Mouse (Mus musculus) heart, embryonic 10.5 days (tissue): ENCODE measurements around the gene Stx5a. TPM values are rescaled to one million over a fixed set of nuclear protein-coding genes. Genes with fewer than 3 reads are reported as not detected.
"Not testable (repeated sequence)": the region's sequence is repeated elsewhere in the genome, so short reads cannot be mapped to it uniquely, and the experiment has no call there.

Source experiments
- DNase-seq: peaks from one replicate; pipeline ENCODE4 v3.0.0-alpha.2; 2017; ENCODE audit warnings: low spot score
- H3K27ac ChIP-seq: fragments of 300-500 bp; sonication (generic); 2 replicates; pipeline ENCODE4 v1.5.1; 2016; ENCODE audit warnings: mild to moderate bottlenecking
- H3K27me3 ChIP-seq: fragments of 300-500 bp; sonication (generic); 2 replicates; pipeline ENCODE4 v1.6.1; 2016; ENCODE audit warnings: mild to moderate bottlenecking; ENCODE audit not compliant: poor library complexity, insufficient read depth, severe bottlenecking
- H3K36me3 ChIP-seq: fragments of 300-500 bp; sonication (generic); 2 replicates; pipeline ENCODE4 v1.6.1; 2016; ENCODE audit warnings: mild to moderate bottlenecking, moderate library complexity
- H3K4me1 ChIP-seq: fragments of 300-500 bp; sonication (generic); 2 replicates; pipeline ENCODE4 v1.6.1; 2016; ENCODE audit warnings: mild to moderate bottlenecking
- H3K4me3 ChIP-seq: fragments of 300-500 bp; sonication (generic); 2 replicates; pipeline ENCODE4 v1.5.1; 2016; ENCODE audit warnings: mild to moderate bottlenecking, moderate library complexity
- H3K9me3 ChIP-seq: fragments of 300-500 bp; sonication (generic); 2 replicates; pipeline ENCODE4 v1.6.1; 2016; ENCODE audit warnings: mild to moderate bottlenecking, moderate library complexity
- WGBS: fragments of 180-500 bp; shearing (Covaris S2); methylation state at CpG from one replicate; pipeline ENCODE4 v1.1.7; 2016; 5-methylcytosine and 5-hydroxymethylcytosine counted together
- polyA plus RNA-seq: library from polyadenylated mRNA; unstranded; fragments of >200 nt; fragmentation: Nextera tagmentation; extraction: Ambion mirVana; gene quantifications from 2 replicates; pipeline ENCODE4 v1.2.1, GENCODE M21; 2016

The Stx5a gene
- polyA plus RNA-seq, 1 experiment from 2014 or later: 91.1 TPM

GRCm38 (mm10) chr19:8711506-8711905 lies 29.7 kb upstream of the Stx5a start:
- H3K4me1 ChIP-seq: peaks cover 18% of the 10 kb centered on the region
- peaks cover 56% of the 10 kb centered on the region for H3K36me3 ChIP-seq
- 0 out of 2 replicates have a peak overlapping the region, but pooled peaks have one; percentile 97 for H3K27ac ChIP-seq
- peak overlapping the region; percentile 88; the same call in 1 of the 2 replicates for H3K4me3 ChIP-seq
- H3K27me3 ChIP-seq: no peaks in the 10 kb centered on the region
- no peak for DNase-seq
- 83% methylated on average over 4 of the region's 4 CpGs for WGBS
- no peaks in the 10 kb centered on the region for H3K9me3 ChIP-seq

GRCm38 (mm10) chr19:8711949-8712869 lies 29.0 kb upstream of the Stx5a start:
- H3K4me1 ChIP-seq: peaks cover 18% of the 10 kb centered on the region
- peaks cover 50% of the 10 kb centered on the region for H3K36me3 ChIP-seq
- H3K9me3 ChIP-seq: no peaks in the 10 kb centered on the region
- no peaks in the 10 kb centered on the region for H3K27me3 ChIP-seq
- 57% methylated on average over 10 of the region's 10 CpGs for WGBS
- peak overlapping the region; percentile 88 for H3K4me3 ChIP-seq
- no peak for DNase-seq
- peak overlapping the region; percentile 97 for H3K27ac ChIP-seq

GRCm38 (mm10) chr19:8712870-8713305 lies 28.3 kb upstream of the Stx5a start:
- Histone ChIP-seq H3K36me3 (peaks cover 44% of the 10 kb centered on the region), H3K27ac (peak overlapping the region; percentile 97), H3K9me3 (no peaks in the 10 kb centered on the region), H3K27me3 (no peaks in the 10 kb centered on the region), H3K4me1 (peaks cover 18% of the 10 kb centered on the region), H3K4me3 (peak overlapping the region; percentile 88)
- DNase-seq: peak; percentile 94
- 0% methylated on average over 13 of the region's 13 CpGs for WGBS

- no peaks in the 10 kb centered on the region for H3K27me3 ChIP-seq
- WGBS: under 1% methylated on average over 51 of the region's 51 CpGs
- H3K4me1 ChIP-seq: peaks cover 18% of the 10 kb centered on the region
- peak overlapping the region; percentile 97 for H3K27ac ChIP-seq
- H3K9me3 ChIP-seq: no peaks in the 10 kb centered on the region
- peak overlapping the region; percentile 88 for H3K4me3 ChIP-seq
- peaks cover 38% of the 10 kb centered on the region for H3K36me3 ChIP-seq
- peak; percentile 96 for DNase-seq
Measured at GRCm38 (mm10) chr19:8713306-8713996, 27.8 kb upstream of the Stx5a start.

GRCm38 (mm10) chr19:8713997-8714652 lies 27.1 kb upstream of the Stx5a start:
- WGBS: 7% methylated on average over 13 of the region's 13 CpGs
- peak overlapping the region; percentile 88 for H3K4me3 ChIP-seq
- H3K27me3 ChIP-seq: no peaks in the 10 kb centered on the region
- peak overlapping the region; percentile 97 for H3K27ac ChIP-seq
- H3K4me1 ChIP-seq: peaks cover 18% of the 10 kb centered on the region
- no peak for DNase-seq
- H3K36me3 ChIP-seq: peaks cover 32% of the 10 kb centered on the region
- no peaks in the 10 kb centered on the region for H3K9me3 ChIP-seq

GRCm38 (mm10) chr19:8714653-8715481 lies 26.3 kb upstream of the Stx5a start:
- H3K27ac ChIP-seq: peak overlapping the region; percentile 97
- peaks cover 18% of the 10 kb centered on the region for H3K4me1 ChIP-seq
- H3K27me3 ChIP-seq: no peaks in the 10 kb centered on the region
- no peak for DNase-seq
- H3K4me3 ChIP-seq: no peak overlapping the region
- H3K36me3 ChIP-seq: peaks cover 24% of the 10 kb centered on the region
- no peaks in the 10 kb centered on the region for H3K9me3 ChIP-seq
- 72% methylated on average over 10 of the region's 10 CpGs for WGBS

GRCm38 (mm10) chr19:8715868-8716766 lies 25.1 kb upstream of the Stx5a start:
- 68% methylated on average over 10 of the region's 10 CpGs for WGBS
- no peaks in the 10 kb centered on the region for H3K27me3 ChIP-seq
- H3K36me3 ChIP-seq: peaks cover 12% of the 10 kb centered on the region
- H3K9me3 ChIP-seq: no peaks in the 10 kb centered on the region
- DNase-seq: no peak
- H3K27ac ChIP-seq: peak overlapping the region; percentile 59; the same call in 1 of the 2 replicates
- H3K4me1 ChIP-seq: peaks cover 18% of the 10 kb centered on the region
- no peak overlapping the region for H3K4me3 ChIP-seq

- Histone ChIP-seq H3K9me3 (no peaks in the 10 kb centered on the region), H3K4me3 (no peak overlapping the region), H3K4me1 (peaks cover 13% of the 10 kb centered on the region), H3K36me3 (peaks cover 4% of the 10 kb centered on the region; the same call in 1 of the 2 replicates), H3K27me3 (no peaks in the 10 kb centered on the region), H3K27ac (no peak overlapping the region)
- DNase-seq: no peak
- WGBS: 70% methylated on average over 8 of the region's 10 CpGs
Measured at GRCm38 (mm10) chr19:8716767-8717475, 24.3 kb upstream of the Stx5a start.

GRCm38 (mm10) chr19:8718357-8718756 lies 22.9 kb upstream of the Stx5a start:
- no peak for DNase-seq
- Histone ChIP-seq H3K4me3 (no peak overlapping the region), H3K9me3 (no peaks in the 10 kb centered on the region), H3K4me1 (peaks cover 10% of the 10 kb centered on the region), H3K36me3 (no peaks in the 10 kb centered on the region), H3K27me3 (no peaks in the 10 kb centered on the region), H3K27ac (no peak overlapping the region)
- WGBS: 68% methylated on average over 3 of the region's 3 CpGs

- H3K4me3 ChIP-seq, H3K4me1 ChIP-seq, H3K36me3 ChIP-seq, H3K27ac ChIP-seq, H3K9me3 ChIP-seq, H3K27me3 ChIP-seq, DNase-seq: not testable (repeated sequence)
Measured at GRCm38 (mm10) chr19:8719037-8719436, 22.2 kb upstream of the Stx5a start.

GRCm38 (mm10) chr19:8721378-8721777 lies 19.8 kb upstream of the Stx5a start:
- no peak overlapping the region for H3K4me3 ChIP-seq
- DNase-seq: no peak
- H3K36me3 ChIP-seq: peaks cover 26% of the 10 kb centered on the region
- H3K4me1 ChIP-seq: peaks cover 11% of the 10 kb centered on the region
- 70% methylated on average over 1 of the region's 1 CpGs for WGBS
- no peaks in the 10 kb centered on the region for H3K27me3 ChIP-seq
- no peaks in the 10 kb centered on the region for H3K9me3 ChIP-seq
- no peak overlapping the region for H3K27ac ChIP-seq
